Mouse (Mus musculus) ES-E14 (cell line): Measurements from ENCODE around the gene Lrp1. TPM values are rescaled to one million over a fixed set of nuclear protein-coding genes. Genes with fewer than 3 reads are reported as not detected.

ENCODE experiments used
- DNase-seq: peaks from one replicate; pipeline ENCODE4 v3.0.0-alpha.2; 2013; ENCODE audit warnings: low read depth, low spot score
- H3K27ac ChIP-seq: 2 replicates; pipeline ENCODE4 v1.5.1; 2012; ENCODE audit warnings: low read depth, mild to moderate bottlenecking, low read length, moderate library complexity, mixed read lengths; ENCODE audit not compliant: poor library complexity, insufficient read depth, severe bottlenecking
- H3K36me3 ChIP-seq: 2 replicates; pipeline ENCODE4 v1.6.1; 2012; ENCODE audit warnings: mild to moderate bottlenecking, low read length, moderate library complexity, mixed read lengths; ENCODE audit not compliant: control insufficient read depth, poor library complexity, insufficient read depth, severe bottlenecking
- H3K4me1 ChIP-seq, 2 experiments: fragments of 150-350 bp in 1 of 2; sonication (generic) in 1 of 2; 2 replicates each; pipeline ENCODE4 v1.6.1; 2012; ENCODE audit warnings: low read length in 2 of 2, mild to moderate bottlenecking in 1 of 2, mixed read lengths in 1 of 2; ENCODE audit not compliant: control insufficient read depth in 2 of 2, insufficient read depth in 2 of 2, poor library complexity in 1 of 2
- H3K4me3 ChIP-seq, 2 experiments: fragments of 150-350 bp in 1 of 2; sonication (generic) in 1 of 2; 2 replicates each; pipeline ENCODE4 v1.5.1; 2012; ENCODE audit warnings: low read length in 2 of 2, low read depth in 1 of 2, mild to moderate bottlenecking in 1 of 2, mixed read lengths in 1 of 2; ENCODE audit not compliant: insufficient read depth in 1 of 2, poor library complexity in 1 of 2, severe bottlenecking in 1 of 2
- H3K9ac ChIP-seq: 2 replicates; pipeline ENCODE4 v1.6.1; 2012; ENCODE audit warnings: low read depth, mild to moderate bottlenecking, low read length, mixed read lengths; ENCODE audit not compliant: poor library complexity, insufficient read depth, severe bottlenecking
- H3K9me3 ChIP-seq: fragments of 150-350 bp; sonication (generic); 2 replicates; pipeline ENCODE4 v1.6.1; 2012; ENCODE audit warnings: low read depth, mild to moderate bottlenecking, low read length; ENCODE audit not compliant: control insufficient read depth, insufficient read depth
- CHD2 ChIP-seq: IDR thresholded peaks from 2 replicates; pipeline ENCODE4 v1.6.1; 2014; ENCODE audit warnings: mild to moderate bottlenecking, low read depth, low read length, inconsistent platforms
- HCFC1 ChIP-seq: IDR thresholded peaks from 2 replicates; pipeline ENCODE4 v1.6.1; 2012; ENCODE audit warnings: low read length, inconsistent platforms, borderline replicate concordance; ENCODE audit not compliant: insufficient read depth
- MAFK ChIP-seq: IDR thresholded peaks from 2 replicates; pipeline ENCODE4 v1.6.1; 2014; ENCODE audit warnings: mild to moderate bottlenecking, low read depth, low read length, inconsistent platforms; ENCODE audit not compliant: insufficient read depth
- ZC3H11A ChIP-seq: IDR thresholded peaks from 2 replicates; pipeline ENCODE4 v1.6.1; 2012; ENCODE audit warnings: low read depth, mild to moderate bottlenecking, inconsistent platforms, low read length, borderline replicate concordance
- ZNF384 ChIP-seq: IDR thresholded peaks from 2 replicates; pipeline ENCODE4 v1.6.1; 2012; ENCODE audit warnings: low read depth, low read length, inconsistent platforms
- in situ Hi-C, 2 experiments: fragments of 600-800 bp; cut with MboI; formaldehyde crosslinking; loops; one replicate each; pipeline ENCODE4 v1.15.1; 2025; ENCODE audit warnings: low sequenced_read_pairs in 2 of 2, inconsistent platforms in 1 of 2; ENCODE audit not compliant: unreplicated experiment in 2 of 2
- total RNA-seq: library from RNA; depleted of rRNA; stranded (reverse); fragments of 300-350 nt; gene quantifications from 2 replicates; pipeline ENCODE4 v1.2.3, GENCODE M21; 2012; rRNA removed

Lrp1 gene
- 69.6 and 91.4 TPM in 2 replicates for total RNA-seq

DNA sequence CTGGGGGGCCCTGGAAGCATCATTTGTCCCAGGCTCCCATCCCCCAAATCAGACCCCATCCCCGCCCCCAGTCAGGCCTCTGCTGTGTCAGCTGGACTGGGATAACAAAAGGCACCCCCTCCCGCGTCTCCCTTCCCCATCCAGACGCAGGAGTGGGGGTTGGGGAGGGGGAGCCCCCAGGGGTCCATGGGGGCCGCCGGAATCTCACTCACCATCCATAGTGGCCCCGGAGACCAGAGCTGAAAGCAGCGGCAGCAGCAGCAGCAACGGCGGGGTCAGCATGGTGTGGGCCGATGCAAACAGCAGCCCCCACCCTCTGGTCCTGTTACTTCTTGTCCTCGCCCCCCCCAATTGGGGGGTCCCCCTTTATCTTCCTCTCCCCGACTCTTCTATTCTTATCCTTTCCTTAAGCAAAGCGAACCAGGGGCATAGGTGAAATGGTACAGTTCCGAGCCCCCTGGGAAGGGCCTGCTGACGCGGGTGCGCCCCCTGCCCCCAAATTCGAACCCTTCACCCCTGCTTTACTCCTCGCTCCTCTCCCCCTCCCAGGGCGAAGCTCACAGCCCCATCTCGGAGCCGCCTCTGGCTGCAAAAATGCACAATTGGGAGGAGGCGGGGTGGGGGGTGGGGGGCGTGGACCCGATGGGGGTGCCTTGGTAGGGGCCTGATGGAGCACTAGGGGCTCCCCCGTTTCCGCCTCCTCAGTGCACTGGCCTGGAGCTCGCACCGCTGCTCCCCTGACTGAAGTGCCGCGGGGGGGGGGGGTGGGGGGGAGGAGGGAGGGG lies at the start of gene Lrp1:
Gene Lrp1 (minus strand): TSS at position 743 of the 785 bp plus-strand sequence.
- peak within 1 kb of the TSS; percentile 66 to 72 for H3K4me3 ChIP-seq
- peak within 1 kb of the TSS; percentile 61; the same call in 1 of the 2 replicates for H3K9ac ChIP-seq
- in situ Hi-C loops, result no loop called here
- H3K9me3 ChIP-seq, result no peaks in the 10 kb centered on the region
- H3K4me1 ChIP-seq, result peaks cover 6 to 19% of the 10 kb centered on the region in 2 experiments; a peak in 3 of 4 replicates
- no peak for TF ChIP-seq MAFK
- TF ChIP-seq ZC3H11A, result no peak
- no peak for TF ChIP-seq ZNF384
- no peak for TF ChIP-seq HCFC1
- no peak for TF ChIP-seq CHD2
- no peak for DNase-seq
- no peaks in the 10 kb centered on the region for H3K36me3 ChIP-seq
- H3K27ac ChIP-seq, result peak within 1 kb of the TSS; percentile 43; the same call in 1 of the 2 replicates

DNA sequence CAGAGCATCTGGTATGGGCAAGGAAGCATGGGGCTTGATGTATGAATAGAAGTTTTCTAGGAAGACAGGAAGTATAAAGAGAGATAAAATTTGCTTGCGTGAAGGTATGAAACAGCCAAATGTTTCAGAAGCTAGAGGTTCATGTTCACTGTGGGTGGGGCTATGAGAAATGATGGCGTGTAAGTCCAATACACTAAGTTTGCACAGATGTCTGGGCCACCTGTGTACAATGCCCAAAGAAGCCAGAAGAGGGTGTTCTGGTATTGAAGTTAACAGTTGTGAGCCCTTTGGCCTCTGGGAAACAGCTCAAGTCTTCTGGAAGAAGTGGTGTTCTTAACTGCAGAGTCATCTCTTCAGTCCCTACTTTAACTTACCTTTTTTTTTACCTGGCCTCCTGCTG lies 49.2 kb upstream of the Lrp1 start:
- no peak for TF ChIP-seq MAFK
- TF ChIP-seq ZNF384, result no peak
- TF ChIP-seq CHD2, result no peak
- no peak for TF ChIP-seq ZC3H11A
- TF ChIP-seq HCFC1, result no peak
- Histone ChIP-seq H3K9ac (no peak overlapping the region), H3K36me3 (no peaks in the 10 kb centered on the region), H3K4me1 (peaks cover 0 to 9% of the 10 kb centered on the region in 2 experiments; a peak in 1 of 4 replicates), H3K9me3 (no peaks in the 10 kb centered on the region), H3K4me3 (no peak overlapping the region), H3K27ac (no peak overlapping the region)
- DNase-seq, result no peak
- in situ Hi-C loops, result no loop called here

- Histone ChIP-seq H3K4me1 (peaks cover 0 to 17% of the 10 kb centered on the region in 2 experiments; a peak in 1 of 4 replicates), H3K36me3 (peaks cover 5% of the 10 kb centered on the region; the same call in 1 of the 2 replicates), H3K9ac (no peak overlapping the region), H3K27ac (no peak overlapping the region), H3K9me3 (no peaks in the 10 kb centered on the region), H3K4me3 (no peak overlapping the region)
- in situ Hi-C loops, result no loop called here
- TF ChIP-seq HCFC1, result no peak
- TF ChIP-seq MAFK, result no peak
- no peak for TF ChIP-seq ZC3H11A
- TF ChIP-seq ZNF384, result no peak
- no peak for TF ChIP-seq CHD2
- no peak for DNase-seq
These were observed 48.2 kb upstream of the Lrp1 start for GRCm38 (mm10) chr10:127669170-127669569.

DNA sequence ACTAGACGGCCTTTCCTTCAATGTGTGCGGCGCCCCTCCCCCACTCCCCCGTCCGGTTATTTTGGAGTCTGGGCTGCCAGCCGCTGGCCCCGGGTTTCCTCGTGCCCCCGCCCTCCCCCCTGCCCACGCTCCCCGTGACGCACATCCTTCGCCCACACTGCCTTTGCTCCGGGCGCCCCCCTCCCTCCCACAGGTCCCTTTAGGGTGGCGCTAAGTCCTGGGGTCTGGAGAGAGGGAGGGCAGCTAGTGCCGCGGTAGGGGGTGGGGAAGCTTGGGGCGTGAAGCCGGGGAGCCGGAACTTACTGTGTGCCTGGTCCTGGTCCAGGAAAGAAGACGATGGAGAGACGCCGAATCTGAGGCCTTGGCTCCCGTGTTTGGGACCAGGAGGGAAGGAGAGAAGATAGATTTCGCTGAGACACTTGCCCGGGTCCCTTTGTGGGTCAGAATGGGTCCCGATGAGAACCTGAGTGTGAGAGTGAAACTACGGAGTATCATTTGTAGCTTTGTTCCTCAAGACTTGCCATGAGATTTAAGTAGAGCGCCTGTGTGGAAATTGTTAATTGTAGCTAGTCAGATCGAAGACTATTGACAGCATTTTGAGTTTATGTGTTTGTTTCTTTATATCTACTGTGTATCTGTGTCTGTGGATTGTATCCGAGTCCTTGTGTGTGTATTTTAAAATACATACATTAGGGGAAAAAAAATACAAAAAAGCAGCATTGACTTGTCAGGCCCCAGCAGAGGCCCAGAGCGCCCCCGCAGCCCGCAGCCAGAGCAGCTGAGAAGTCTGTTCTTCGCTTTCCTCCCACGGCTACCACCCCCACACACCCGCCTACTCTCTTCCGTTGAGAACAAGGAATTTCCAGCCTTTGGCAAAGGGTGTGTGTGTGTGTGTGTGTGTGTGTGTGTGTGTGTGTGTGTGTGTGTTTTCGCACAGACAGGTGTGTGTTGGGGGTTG lies 47.4 kb upstream of the Lrp1 start, which contains the start of gene Nab2:
Gene Nab2 (minus strand): TSS at position 476 of the 958 bp plus-strand sequence.
- H3K9ac ChIP-seq, result peak within 1 kb of the TSS; percentile 64
- H3K36me3 ChIP-seq, result peaks cover 7% of the 10 kb centered on the region; the same call in 1 of the 2 replicates
- DNase-seq, result no peak
- in situ Hi-C loops, result no loop called here
- no peaks in the 10 kb centered on the region for H3K9me3 ChIP-seq
- peak within 1 kb of the TSS; percentile 53 to 79 for H3K4me3 ChIP-seq
- peaks cover 0 to 23% of the 10 kb centered on the region in 2 experiments; a peak in 1 of 4 replicates for H3K4me1 ChIP-seq
- peak within 1 kb of the TSS; percentile 79 for H3K27ac ChIP-seq
- TF ChIP-seq HCFC1 (no peak), ZC3H11A (no peak), CHD2 (no peak; the same call in 1 of the 2 replicates), MAFK (no peak), ZNF384 (no peak)
